Mouse (Mus musculus) testis, adult 2 months (tissue): Measurements from ENCODE around the gene Rdh14. TPM values are rescaled to one million over a fixed set of nuclear protein-coding genes. Genes with fewer than 3 reads are reported as not detected.

ENCODE experiments used
- H3K27ac ChIP-seq: fragments of 200-500 bp; 2 replicates; pipeline ENCODE4 v1.5.1; 2012; ENCODE audit warnings: low read depth, low read length; ENCODE audit not compliant: control insufficient read depth, insufficient read depth
- H3K27me3 ChIP-seq: fragments of 200-500 bp; 2 replicates; pipeline ENCODE4 v1.6.1; 2012; ENCODE audit warnings: mild to moderate bottlenecking, low read length, moderate library complexity; ENCODE audit not compliant: control insufficient read depth, insufficient read depth
- H3K36me3 ChIP-seq: fragments of 200-500 bp; 2 replicates; pipeline ENCODE4 v1.6.1; 2012; ENCODE audit warnings: mild to moderate bottlenecking, low read length; ENCODE audit not compliant: control insufficient read depth, insufficient read depth
- H3K4me1 ChIP-seq: fragments of 200-500 bp; 2 replicates; pipeline ENCODE4 v1.6.1; 2012; ENCODE audit warnings: low read length; ENCODE audit not compliant: control insufficient read depth, insufficient read depth
- H3K4me3 ChIP-seq: fragments of 200-500 bp; 2 replicates; pipeline ENCODE4 v1.5.1; 2012; ENCODE audit warnings: low read depth, mild to moderate bottlenecking, low read length, moderate library complexity, mixed read lengths; ENCODE audit not compliant: control insufficient read depth
- CTCF ChIP-seq: fragments of 200-500 bp; IDR thresholded peaks from 2 replicates; pipeline ENCODE4 v1.5.1; 2012; ENCODE audit warnings: low read depth, mild to moderate bottlenecking, inconsistent platforms, low read length, moderate library complexity; ENCODE audit not compliant: control insufficient read depth, insufficient read depth, insufficient replicate concordance
- POLR2A ChIP-seq: fragments of 200-500 bp; IDR thresholded peaks from 2 replicates; pipeline ENCODE4 v1.6.1; 2012; ENCODE audit warnings: low read depth, mild to moderate bottlenecking, inconsistent platforms, low read length, moderate library complexity; ENCODE audit not compliant: control insufficient read depth
- polyA plus RNA-seq: library from polyadenylated mRNA; depleted of rRNA; stranded (reverse); fragments of >200 nt; gene quantifications from 2 replicates; pipeline ENCODE4 v1.2.3, GENCODE M21; 2012; rRNA removed

Rdh14 gene
- polyA plus RNA-seq, 1 experiment = 12.0 TPM

DNA sequence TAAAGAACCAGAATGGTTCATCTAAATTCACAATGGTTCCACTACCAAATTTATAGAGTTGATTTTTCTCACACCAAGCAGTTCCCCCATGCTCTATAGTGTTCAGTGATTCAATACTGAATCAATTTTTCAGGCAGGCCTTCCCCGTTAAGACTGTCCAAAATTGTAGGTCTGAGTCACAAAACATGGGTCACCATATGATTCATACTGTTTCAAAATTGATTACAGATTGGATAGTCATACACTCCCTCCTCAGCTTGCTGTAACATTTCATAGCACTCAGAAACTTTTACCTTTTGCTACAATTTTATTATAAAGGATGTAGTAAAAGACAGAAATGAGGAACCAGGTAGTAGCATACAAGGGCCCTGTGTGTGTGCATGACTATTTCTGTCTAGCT, 20.9 kb downstream of the Rdh14 start:
- no peaks in the 10 kb centered on the region for H3K36me3 ChIP-seq
- H3K27me3 ChIP-seq = no peaks in the 10 kb centered on the region
- no peak overlapping the region for H3K27ac ChIP-seq
- H3K4me3 ChIP-seq = no peak overlapping the region
- TF ChIP-seq CTCF = no peak
- no peak for TF ChIP-seq POLR2A
- H3K4me1 ChIP-seq = peaks cover 4% of the 10 kb centered on the region; the same call in 1 of the 2 replicates

DNA sequence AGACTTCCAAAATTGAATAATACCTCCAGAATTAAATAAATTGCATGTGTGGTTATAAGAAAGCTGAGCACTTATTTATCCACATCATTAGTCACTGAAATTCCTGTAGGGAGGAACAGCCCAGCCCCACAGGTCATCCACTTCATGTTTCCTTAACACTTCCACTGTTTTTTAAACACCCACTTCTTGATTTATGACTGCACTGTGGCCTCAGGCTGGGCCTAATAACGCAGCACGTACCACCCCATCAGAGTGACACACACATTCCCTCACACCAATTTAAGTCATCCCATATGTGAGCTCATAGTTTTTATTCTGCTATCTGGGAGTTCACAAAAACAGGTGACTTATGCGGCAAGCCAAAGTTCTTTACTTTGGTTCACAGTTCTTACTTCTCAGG, 31.8 kb downstream of the Rdh14 start:
- Histone ChIP-seq H3K4me1 (no peaks in the 10 kb centered on the region), H3K36me3 (no peaks in the 10 kb centered on the region), H3K27me3 (no peaks in the 10 kb centered on the region), H3K27ac (no peak overlapping the region), H3K4me3 (no peak overlapping the region)
- TF ChIP-seq POLR2A (no peak), CTCF (no peak)

DNA sequence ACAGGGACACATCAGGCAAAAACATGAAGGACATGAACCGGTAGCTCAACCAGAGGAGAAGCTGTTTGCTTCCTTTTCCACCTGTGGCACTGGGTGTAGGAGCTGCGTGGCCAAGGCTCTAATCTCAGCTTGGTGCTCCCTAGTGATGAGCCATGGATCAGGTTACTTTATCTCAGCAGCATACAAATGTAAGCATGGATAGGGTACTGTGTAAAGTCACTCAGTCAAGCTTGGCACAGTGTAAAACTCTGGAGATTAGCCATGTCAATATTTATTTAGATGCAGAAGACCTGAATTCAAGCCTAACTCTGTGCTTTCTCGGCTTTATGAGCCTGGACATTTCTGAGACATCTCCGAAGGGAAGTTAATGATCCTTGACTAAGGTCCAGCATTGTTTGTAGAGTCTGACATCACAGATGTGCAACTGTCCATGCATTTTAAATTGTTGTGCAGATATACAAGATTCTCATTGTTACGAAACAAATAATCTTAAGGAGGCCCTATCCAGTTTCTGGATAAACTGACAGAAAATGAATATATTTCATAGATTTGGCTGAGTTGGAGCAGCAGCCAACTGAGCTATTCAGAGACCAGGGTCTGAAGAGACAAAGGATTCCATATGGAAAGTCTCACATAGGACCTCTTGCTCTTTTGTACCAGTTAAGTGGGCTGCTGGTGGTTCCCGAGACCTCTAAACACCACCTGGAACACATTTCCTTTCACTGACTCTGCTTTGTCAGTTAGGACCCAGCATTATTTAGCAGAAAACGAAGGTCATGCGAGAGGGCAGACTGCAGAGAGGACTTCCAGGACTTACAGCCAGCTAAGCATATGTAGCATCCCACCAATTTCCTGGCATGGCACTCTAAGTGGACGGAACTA, 35.7 kb downstream of the Rdh14 start:
- Histone ChIP-seq H3K27ac (no peak overlapping the region), H3K27me3 (no peaks in the 10 kb centered on the region), H3K4me3 (no peak overlapping the region), H3K36me3 (no peaks in the 10 kb centered on the region), H3K4me1 (no peaks in the 10 kb centered on the region)
- TF ChIP-seq CTCF (no peak), POLR2A (no peak)

DNA sequence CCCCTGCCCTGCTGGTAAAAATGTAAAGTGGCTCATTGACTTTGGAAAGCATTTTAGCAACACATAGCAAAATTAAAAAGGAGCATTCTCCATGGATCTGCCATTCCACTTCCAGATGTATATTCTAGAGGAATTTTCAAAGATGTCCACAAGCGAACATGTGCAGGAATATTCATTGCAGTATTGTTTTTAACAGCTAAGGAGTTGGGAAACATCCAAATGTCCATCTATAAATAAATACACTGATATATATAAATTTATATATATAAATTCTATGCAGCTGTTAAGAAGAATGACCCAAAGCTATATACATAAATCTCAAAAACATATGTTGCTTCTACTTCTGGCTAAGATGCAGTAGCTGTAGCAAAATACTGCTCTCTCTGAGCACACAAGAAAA, 40.4 kb downstream of the Rdh14 start:
- no peak overlapping the region for H3K4me3 ChIP-seq
- H3K36me3 ChIP-seq = no peaks in the 10 kb centered on the region
- no peaks in the 10 kb centered on the region for H3K4me1 ChIP-seq
- no peak overlapping the region for H3K27ac ChIP-seq
- TF ChIP-seq CTCF = no peak
- TF ChIP-seq POLR2A = no peak
- H3K27me3 ChIP-seq = no peaks in the 10 kb centered on the region

DNA sequence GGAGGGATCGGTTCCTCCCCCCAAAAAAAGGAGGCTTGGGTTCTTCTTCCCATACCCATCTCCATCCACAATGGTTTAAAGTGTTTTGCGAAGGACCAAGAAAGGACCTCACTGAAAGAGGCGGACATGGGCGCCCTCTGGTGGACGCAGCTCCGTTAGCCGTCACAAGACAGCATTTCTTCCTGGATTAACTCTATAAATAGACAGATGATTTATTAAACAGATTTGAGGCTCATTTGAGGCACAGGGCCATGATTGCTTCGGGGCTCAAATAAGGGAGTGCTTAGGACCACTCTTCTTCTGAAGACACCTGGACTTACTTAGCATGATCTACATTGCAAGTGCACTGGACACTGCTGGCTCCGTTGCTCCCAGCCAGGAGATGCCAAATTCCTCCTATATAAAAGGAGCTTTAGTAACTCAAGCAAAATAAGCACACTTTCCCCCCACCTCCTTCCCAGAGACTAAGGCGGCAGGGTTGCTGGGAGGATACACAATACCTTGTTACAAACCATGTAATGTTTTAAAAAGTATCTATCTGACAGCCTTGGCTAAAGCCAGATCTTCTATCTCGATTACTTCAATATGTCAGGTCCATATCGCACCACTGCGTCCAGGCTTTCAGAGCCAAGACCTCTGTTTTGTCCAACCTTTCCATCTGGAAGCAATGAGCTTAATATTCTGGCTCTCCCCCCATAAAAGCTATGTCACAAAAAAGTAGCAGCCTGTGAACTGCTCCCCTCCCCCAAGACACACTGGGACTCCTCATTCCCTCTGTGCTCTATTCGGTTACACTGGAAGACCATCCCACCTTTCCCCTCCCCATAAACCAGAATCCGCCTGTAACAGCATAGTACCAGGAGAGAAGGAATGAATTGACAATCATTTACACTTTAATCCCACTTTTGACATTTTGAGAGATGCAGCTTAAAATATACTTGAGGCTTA, 47.8 kb downstream of the Rdh14 start:
- H3K27me3 ChIP-seq = no peaks in the 10 kb centered on the region
- H3K4me1 ChIP-seq = no peaks in the 10 kb centered on the region; the same call in none of the 2 replicates
- no peak overlapping the region for H3K27ac ChIP-seq
- no peaks in the 10 kb centered on the region for H3K36me3 ChIP-seq
- H3K4me3 ChIP-seq = no peak overlapping the region
- TF ChIP-seq POLR2A (no peak), CTCF (peak; percentile 85; the same call in 1 of the 2 replicates)

DNA sequence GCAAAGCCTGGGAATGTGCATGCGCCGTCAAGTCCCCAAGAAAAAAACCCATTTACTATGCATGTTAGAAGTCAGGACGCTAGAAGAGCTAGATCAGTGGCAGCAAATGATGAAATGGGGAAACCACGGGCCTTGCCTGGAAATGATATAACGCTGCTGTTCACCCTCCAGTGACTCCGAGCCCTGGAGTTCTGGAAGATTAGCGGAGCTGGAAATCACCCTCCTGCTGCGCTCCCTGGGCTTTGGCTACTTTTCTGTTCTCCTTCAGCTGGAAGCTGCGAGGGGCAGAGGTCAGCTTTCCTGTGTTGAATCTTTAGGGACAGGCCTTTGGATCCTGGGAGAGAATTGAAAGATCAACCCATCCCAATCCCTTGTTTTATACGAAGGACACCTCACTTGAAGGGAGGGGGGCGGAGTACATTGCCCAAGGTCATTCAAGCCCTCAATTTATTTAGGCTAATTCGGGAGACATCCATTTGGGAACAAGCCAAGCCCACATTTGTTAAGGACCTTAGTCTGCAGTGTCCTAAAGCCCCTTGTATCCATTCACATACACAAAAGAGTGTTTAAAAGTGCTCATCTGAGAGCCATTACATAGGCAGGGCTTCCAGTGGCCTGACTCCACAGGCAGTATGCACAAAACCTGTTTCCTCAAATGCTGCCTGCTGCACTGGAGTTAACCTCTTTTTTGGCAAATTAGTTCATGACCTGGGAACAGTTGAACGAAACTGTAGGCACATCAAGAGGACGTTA, 49.1 kb downstream of the Rdh14 start:
- Histone ChIP-seq H3K36me3 (no peaks in the 10 kb centered on the region), H3K27me3 (no peaks in the 10 kb centered on the region), H3K4me3 (no peak overlapping the region), H3K27ac (no peak overlapping the region), H3K4me1 (no peaks in the 10 kb centered on the region; the same call in none of the 2 replicates)
- no peak for TF ChIP-seq CTCF
- TF ChIP-seq POLR2A = no peak

Other genes with a start within 250 kb of the Rdh14 start
- gene Nt5c1b, start 20.8 kb upstream of the Rdh14 start, polyA plus RNA-seq = 519 and 541 TPM in 2 replicates